Mouse (Mus musculus) thymus, postnatal 0 days (tissue): ENCODE results near the gene 4933428G20Rik. TPM values are rescaled to one million over a fixed set of nuclear protein-coding genes. Genes with fewer than 3 reads are reported as not detected.
A peak's percentile ranks its signal among the peaks of the same experiment; 100 is the strongest.

Experiments used
- DNase-seq: peaks from one replicate; pipeline ENCODE4 v3.0.0-alpha.2; 2015; ENCODE audit warnings: low spot score
- polyA plus RNA-seq: library from polyadenylated mRNA; unstranded; fragments of >200 nt; fragmentation: Nextera tagmentation; extraction: Ambion mirVana; gene quantifications from 2 replicates; pipeline ENCODE4 v1.2.1, GENCODE M21; 2015

The 4933428G20Rik gene
- polyA plus RNA-seq, 1 experiment from 2014 or later = 0.09 TPM

DNA sequence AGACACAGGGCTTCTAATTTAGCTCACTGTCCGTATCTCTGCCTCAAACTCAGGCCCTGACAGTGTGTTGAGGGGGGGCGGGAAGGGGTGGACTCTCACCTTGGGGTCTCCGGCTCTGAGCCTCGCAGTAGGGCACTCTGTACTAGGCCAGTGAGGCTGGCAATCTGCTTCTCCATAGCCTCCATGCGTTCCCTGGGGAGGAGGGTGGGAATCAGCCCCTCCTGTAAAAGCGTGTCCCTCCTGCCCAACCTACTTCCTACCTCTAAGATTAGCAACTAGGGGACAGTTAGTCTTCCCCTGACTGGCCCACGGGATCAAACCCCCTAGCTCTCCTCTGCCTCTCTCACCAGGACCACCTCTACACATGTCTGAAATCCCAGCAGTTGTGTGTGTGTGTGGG lies 33.5 kb upstream of the 4933428G20Rik start:
- no peak for DNase-seq

DNA sequence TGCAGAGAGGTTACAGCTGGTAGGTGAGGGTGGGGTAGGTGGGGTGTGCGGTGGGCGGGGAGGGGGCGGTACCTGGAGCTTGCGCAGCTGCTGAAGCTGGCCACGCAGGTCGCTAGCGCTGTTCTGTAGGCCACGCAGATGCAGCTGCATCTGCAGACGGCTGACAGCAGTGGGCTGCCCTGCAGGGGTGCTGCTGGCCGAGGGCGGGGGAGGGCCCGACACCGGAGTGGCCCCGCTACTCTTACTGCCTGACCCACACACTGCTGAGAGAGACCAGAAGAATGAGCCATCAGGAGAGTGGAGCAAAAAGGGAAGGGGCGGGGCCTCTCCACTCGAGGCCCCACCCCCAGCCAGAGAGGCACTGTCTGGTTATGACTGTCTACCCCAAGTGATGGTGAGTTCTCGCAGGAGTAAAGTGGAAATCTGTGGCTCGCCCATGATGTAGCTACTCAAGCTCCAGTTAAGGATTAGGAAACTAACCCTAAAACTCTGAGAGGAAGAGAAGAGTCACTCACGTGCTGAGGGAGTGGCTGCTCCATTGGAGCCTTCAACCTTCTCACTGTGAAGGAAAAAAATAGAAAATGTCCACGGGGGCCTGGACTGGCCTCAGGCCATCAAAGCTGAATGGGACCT lies 32.9 kb upstream of the 4933428G20Rik start:
- DNase-seq = peak; percentile 73

DNA sequence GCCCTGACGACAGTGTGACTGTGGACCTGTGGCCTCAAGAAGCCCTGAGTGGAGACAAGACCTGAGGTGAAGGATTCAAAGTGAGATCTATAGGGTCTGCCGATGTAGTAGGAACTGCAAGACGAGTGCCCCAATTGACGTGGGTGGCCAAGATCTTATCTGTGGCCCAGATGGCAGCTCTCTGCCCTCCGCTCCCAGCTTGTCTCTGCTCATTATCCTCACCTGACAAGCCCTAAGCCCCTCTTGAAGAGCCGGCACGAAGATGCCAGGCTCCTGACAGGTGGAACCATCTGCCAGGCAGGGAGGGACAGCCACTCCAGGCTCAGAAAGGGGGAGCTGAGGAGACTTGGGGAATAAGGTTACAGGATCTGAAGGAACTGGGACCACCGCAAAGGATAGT lies 32.2 kb upstream of the 4933428G20Rik start:
- peak; percentile 34 for DNase-seq

GRCm38 (mm10) chr11:97531381-97532260 lies 31.5 kb upstream of the 4933428G20Rik start:
- peak; percentile 91 for DNase-seq

GRCm38 (mm10) chr11:97530961-97531360 lies 30.8 kb upstream of the 4933428G20Rik start:
- DNase-seq = no peak

GRCm38 (mm10) chr11:97530069-97530468 lies 29.9 kb upstream of the 4933428G20Rik start:
- DNase-seq = no peak

- DNase-seq = no peak
Observed at GRCm38 (mm10) chr11:97528282-97528808, 28.2 kb upstream of the 4933428G20Rik start.

DNA sequence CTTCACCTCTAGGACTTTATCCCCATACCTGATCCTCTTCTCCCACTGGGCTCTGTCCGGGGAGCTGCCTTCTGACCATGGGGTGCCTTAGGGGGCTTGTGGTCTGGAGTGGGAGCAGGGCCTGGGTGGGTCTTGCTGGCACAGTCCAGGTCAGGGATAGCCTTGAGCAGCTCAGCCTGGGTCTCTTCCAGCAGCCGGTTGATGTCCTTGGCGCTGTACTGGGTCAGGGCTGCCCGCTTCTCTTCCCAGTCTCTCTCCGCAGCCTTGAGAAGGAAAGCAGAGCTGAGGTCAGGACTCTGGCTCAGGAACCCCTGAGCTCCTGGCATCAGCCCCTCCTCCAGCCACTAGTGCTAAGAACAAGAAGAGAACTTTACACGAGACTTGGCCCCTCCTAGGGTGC lies 25.2 kb upstream of the 4933428G20Rik start:
- no peak for DNase-seq

DNA sequence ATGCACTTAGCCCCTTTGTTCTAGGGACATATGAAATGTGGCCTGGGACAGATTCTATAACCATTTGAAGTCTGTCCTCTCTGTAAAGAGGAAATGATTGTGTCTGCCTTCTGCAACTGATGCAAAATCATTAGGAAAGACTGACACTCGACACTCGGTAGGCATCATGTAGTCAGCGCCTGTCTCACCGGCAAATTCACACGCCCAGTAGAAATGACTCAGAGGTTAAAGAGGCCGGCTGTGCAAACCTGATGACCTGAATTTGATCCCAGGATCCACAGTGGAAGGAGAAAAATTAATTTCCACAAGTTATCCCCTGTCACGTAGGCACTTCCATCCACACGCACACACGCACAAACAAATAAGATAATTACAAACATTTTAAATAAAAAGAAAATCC lies 24.2 kb upstream of the 4933428G20Rik start:
- DNase-seq = no peak

- DNase-seq = no peak
Observed at GRCm38 (mm10) chr11:97523827-97524261, 23.7 kb upstream of the 4933428G20Rik start.

- DNase-seq = no peak
Observed at GRCm38 (mm10) chr11:97523107-97523506, 23.0 kb upstream of the 4933428G20Rik start.

DNA sequence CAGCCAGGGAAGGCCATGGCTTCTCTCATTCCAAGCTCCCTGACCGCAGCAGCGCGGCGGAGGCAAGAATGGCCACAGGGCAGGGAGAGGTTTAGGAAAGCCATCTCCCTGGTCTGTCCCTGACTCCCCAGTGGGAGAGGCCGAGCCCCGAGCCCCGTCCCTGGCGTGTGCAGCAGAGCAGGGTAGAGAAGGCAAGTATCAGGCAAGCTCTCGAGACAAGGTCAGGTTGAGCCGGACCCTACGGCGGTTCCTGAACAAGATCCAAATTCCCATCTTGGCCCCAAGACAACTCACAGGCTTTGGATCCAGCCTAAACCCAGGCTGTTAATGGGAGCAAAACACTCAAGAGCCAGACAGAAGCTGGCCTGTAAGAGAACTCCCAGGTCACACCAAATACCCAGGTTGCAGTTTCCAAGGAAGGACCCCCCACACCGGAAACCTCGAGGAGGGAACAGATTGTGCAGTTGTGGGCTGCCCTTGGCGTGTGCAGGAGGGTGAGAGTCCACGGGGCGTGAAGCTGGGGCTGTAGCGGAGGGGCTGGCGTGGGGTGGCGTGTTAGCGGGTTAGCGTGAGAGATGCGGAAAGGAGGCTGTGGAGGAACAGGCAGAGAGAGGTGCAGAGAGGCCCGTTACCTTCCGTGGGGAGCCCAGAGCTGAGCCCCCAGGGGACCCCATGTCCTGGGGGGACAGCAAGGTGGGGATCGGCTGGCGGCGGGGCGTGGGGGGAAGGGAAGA lies 21.8 kb upstream of the 4933428G20Rik start:
- DNase-seq = no peak

GRCm38 (mm10) chr11:97520541-97520940 lies 20.4 kb upstream of the 4933428G20Rik start:
- DNase-seq = no peak

DNA sequence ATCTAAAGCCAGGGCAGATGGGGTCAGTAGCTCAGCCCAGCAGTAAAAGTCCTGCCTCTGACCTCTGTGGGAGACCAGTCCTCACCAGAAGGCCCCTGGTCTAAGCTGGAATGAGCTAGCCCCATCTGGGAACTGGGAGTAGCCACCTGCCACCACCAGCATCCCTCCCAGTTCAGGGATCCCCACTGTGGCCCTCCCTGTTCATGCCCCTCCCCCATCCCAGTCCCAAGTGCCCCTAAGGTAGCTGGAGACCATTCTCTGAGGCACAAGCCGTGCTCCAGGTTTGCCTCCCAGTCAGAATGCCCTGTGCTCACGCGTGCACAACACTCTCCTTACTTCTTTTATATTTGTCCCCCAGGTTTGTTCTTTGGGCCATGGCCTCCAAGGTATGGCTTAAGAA lies 12.9 kb upstream of the 4933428G20Rik start:
- no peak for DNase-seq

DNA sequence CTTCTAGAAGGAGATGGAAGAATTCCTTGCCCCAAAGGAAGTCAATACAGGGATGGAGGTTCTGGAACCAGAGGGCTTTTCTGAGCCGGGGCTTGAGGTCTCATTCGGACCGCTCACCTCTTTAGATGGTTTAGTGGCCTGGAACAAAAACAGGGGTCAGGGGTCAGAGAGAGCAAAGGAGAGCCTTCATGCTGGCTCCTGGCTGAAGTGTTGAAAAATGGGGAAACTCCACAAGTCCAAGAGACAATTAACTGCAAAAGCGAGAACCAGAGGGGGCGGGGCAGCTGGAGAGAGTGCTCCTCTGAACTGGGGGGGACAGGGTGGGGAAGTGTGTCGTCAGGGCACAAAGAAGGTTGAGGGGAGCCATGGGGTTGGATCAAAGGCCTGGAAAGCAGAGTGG lies 12.4 kb upstream of the 4933428G20Rik start:
- no peak for DNase-seq

- DNase-seq = peak; percentile 71
Observed at GRCm38 (mm10) chr11:97511661-97512369, 11.7 kb upstream of the 4933428G20Rik start.

GRCm38 (mm10) chr11:97510966-97511660 lies 11.0 kb upstream of the 4933428G20Rik start:
- peak; percentile 57 for DNase-seq

DNA sequence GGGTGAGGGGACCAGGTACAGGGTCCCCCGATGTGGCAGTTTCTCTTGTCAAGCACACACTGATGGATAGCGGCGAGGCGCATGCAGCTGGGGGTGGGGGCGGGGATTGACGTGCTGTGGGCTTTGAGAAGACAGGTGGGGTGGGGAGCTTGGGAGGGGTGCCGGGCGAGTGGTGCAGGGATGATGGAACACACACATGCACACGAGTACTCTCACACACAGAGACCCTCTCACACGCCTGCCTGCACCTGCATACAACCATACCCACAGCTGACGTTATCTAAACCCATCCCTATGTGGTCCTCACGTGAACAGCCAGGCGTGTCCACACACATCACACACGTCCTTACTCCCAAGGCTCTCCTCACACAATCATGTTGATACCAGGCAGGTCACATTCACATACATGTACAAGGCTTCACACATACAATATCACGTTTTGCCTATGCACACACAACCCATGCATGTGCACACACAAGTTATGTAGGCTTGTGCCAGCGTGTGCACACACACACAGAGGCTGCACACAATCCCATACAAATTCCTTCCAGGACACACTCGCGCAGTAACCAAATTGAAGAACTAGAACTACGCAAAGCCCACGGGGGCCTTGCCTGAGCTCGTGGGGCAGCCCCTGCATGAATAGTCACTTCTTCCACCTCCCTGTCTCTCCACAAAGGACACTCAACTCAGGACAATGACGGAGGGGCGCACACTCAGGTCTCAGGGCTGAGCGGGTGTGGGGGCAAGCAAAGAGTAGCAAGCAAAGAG lies 9.8 kb upstream of the 4933428G20Rik start:
- peak; percentile 73 for DNase-seq

DNA sequence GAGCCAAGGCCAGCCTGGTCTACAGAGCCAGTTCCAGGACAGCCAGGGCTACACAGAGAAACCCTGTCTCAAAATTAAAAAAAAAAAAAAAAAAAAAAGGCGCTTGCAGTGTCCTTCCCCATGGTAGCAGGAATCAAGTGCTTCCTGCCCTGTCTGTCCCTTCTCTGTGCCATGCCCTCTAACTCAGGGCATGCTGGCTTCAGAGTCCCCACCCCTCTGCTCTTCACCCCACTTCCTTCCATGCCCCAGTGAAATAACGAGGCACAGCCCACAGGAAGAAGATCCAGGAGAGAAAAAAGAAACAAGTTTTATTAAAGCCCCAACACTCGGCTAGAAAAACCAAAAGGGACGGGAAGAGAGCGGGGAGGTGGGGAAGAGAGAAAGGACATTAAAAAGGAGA lies 8.9 kb upstream of the 4933428G20Rik start:
- DNase-seq = peak; percentile 23

DNA sequence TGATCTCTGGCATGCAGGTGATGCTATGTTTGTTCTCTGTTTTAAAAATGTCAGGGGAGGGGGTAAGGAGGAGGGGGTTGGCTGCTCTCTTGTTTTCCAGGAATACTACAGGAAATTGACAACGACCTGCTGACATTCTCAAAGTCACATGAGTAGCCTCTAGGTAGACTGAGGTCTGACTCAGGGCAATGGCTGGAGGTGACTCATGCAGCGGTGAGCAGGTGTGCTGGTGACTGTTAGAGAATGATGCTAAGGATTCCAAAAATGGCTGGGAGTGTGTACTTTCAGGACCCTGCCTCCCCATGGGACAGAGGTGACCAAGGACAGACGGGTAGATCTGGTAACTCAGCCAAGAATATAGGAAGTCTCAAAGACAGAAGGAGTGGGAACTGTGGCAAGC lies 8.1 kb upstream of the 4933428G20Rik start:
- DNase-seq = no peak
